Comparison of ENCODE assay signal across 25 mouse cellular contexts in the genomic region with DNA sequence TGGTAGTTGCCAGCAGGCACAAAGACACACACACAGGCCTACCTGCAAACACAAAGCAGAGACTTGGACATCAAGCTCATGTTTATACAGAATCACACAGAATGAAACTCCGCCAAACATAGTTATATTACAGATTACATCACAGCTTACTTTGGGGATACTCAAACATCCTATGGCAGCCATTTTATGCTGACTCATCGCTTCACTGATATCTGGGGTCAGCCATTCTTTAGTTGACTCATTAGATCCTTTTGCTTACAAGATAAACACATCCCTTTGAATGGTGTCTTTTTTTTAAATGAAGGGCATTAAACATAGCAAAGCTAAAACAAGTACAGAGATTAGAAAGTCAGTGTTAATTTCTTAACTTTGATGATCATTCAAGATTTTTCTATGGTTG.
"Had no signal": no experiment of that assay in that cellular context is flagged by ENCODE, and none has a peak within 500 bp of the region (broad histone marks: within the 10 kb centered on the region; RNA-seq: fewer than 3 reads in every experiment).

No protein-coding gene starts in this region.

- H3K27ac ChIP-seq: embryonic facial prominence, embryonic 10.5 days; embryonic facial prominence, embryonic 12.5 days; embryonic facial prominence, embryonic 13.5 days; embryonic facial prominence, embryonic 15.5 days; forebrain, embryonic 10.5 days; forebrain, embryonic 12.5 days; forebrain, embryonic 13.5 days; forebrain, embryonic 15.5 days; gastrocnemius, adult 2 months; heart, adult 2 months; heart, embryonic 10.5 days had no signal

- H3K4me1 ChIP-seq: embryonic facial prominence, embryonic 10.5 days; embryonic facial prominence, embryonic 12.5 days; embryonic facial prominence, embryonic 13.5 days; embryonic facial prominence, embryonic 15.5 days; forebrain, embryonic 10.5 days; forebrain, embryonic 12.5 days; forebrain, embryonic 13.5 days; forebrain, embryonic 15.5 days; heart, embryonic 10.5 days had no signal

- H3K9ac ChIP-seq: embryonic facial prominence, embryonic 12.5 days; embryonic facial prominence, embryonic 13.5 days; embryonic facial prominence, embryonic 15.5 days; forebrain, embryonic 12.5 days; forebrain, embryonic 13.5 days; forebrain, embryonic 15.5 days; forebrain, postnatal 0 days had no signal

- H3K4me2 ChIP-seq: embryonic facial prominence, embryonic 12.5 days; embryonic facial prominence, embryonic 13.5 days; embryonic facial prominence, embryonic 15.5 days; forebrain, embryonic 12.5 days; forebrain, embryonic 13.5 days; forebrain, embryonic 15.5 days had no signal

- ATAC-seq: forebrain, embryonic 13.5 days; forebrain, embryonic 14.5 days; forebrain, embryonic 15.5 days; forebrain, embryonic 16.5 days; forebrain, postnatal 0 days had no signal

- H3K4me3 ChIP-seq: embryonic facial prominence, embryonic 10.5 days; embryonic facial prominence, embryonic 12.5 days; embryonic facial prominence, embryonic 13.5 days; embryonic facial prominence, embryonic 15.5 days; erythroblast, embryonic 14.5 days; forebrain, embryonic 10.5 days; forebrain, embryonic 12.5 days; forebrain, embryonic 13.5 days; forebrain, embryonic 15.5 days; gastrocnemius, adult 2 months; heart, adult 2 months; heart, embryonic 10.5 days had no signal

- H3K9me3 ChIP-seq: embryonic facial prominence, embryonic 10.5 days; embryonic facial prominence, embryonic 12.5 days; embryonic facial prominence, embryonic 13.5 days; embryonic facial prominence, embryonic 15.5 days; forebrain, embryonic 12.5 days; forebrain, embryonic 13.5 days; forebrain, embryonic 15.5 days; heart, embryonic 10.5 days had no signal

- H3K27me3 ChIP-seq: embryonic facial prominence, embryonic 12.5 days; embryonic facial prominence, embryonic 13.5 days; embryonic facial prominence, embryonic 15.5 days; forebrain, embryonic 12.5 days; forebrain, embryonic 13.5 days; forebrain, embryonic 15.5 days had no signal

- DNase-seq: cerebellum, postnatal 10 days; cerebellum, postnatal 14 days; cerebellum, postnatal 25 days; cerebellum, postnatal 36 days; embryo, embryonic 11 days; forebrain, postnatal 0 days; gastrocnemius, adult 2 months; gastrocnemius, postnatal 10 days; gastrocnemius, postnatal 14 days; gastrocnemius, postnatal 25 days; gastrocnemius, postnatal 36 days; heart, adult 18-20 months; heart, adult 2 months had no signal

- H3K36me3 ChIP-seq: embryonic facial prominence, embryonic 10.5 days; embryonic facial prominence, embryonic 12.5 days; embryonic facial prominence, embryonic 13.5 days; embryonic facial prominence, embryonic 15.5 days; forebrain, embryonic 10.5 days; forebrain, embryonic 12.5 days; forebrain, embryonic 15.5 days; heart, embryonic 10.5 days had no signal
